Mouse (Mus musculus) left cerebral cortex, postnatal 25 days (tissue): ENCODE results near the gene Ripor3. TPM values are rescaled to one million over a fixed set of nuclear protein-coding genes. Genes with fewer than 3 reads are reported as not detected.

Experiments
- DNase-seq, 2 experiments: peaks; one replicate each; pipeline ENCODE4 v3.0.0; 2022; ENCODE audit warnings: low spot score in 2 of 2, mixed read lengths in 1 of 2
- intact Hi-C: fragments of 180-260 bp; cut with DNase I; formaldehyde crosslinking; loops from one replicate; pipeline ENCODE4 v1.15.1; 2025
- total RNA-seq, 2 experiments: library from RNA; stranded (reverse); gene quantifications; 2 replicates each; pipeline ENCODE4 v1.2.3; 2021

The Ripor3 gene
- total RNA-seq, 2 experiments from 2014 or later = 0.44 to 0.48 TPM

- no peak for DNase-seq
- intact Hi-C loops = no loop called here
Observed at GRCm38 (mm10) chr2:167996672-167997215, 13.7 kb downstream of the Ripor3 start.

- intact Hi-C loops = no loop called here
- no peak for DNase-seq
Observed at GRCm38 (mm10) chr2:167995870-167996635, 14.4 kb downstream of the Ripor3 start.

DNA sequence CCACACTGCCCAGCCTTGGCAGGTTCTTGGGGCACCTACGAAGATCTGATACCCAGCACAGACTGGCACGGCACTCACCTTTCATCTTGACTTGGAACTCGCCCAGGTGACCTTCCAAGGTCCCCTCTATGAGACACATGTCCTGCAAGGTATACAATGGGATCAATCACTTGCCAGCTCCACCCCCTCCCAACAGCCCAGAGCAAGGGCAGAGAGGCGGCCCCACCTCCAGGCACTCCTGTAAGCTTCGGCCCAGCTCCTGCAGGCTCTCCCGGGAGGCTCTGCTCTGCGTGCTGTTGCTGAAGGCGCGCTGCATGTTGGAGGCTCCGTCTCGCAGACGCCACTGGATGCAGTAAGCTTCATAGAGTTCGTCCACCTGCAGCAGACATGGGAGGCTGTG, 17.2 kb downstream of the Ripor3 start:
- no peak for DNase-seq
- intact Hi-C loops = no loop called here

GRCm38 (mm10) chr2:167989310-167989709, 21.1 kb downstream of the Ripor3 start:
- intact Hi-C loops = no loop called here
- DNase-seq = no peak

DNA sequence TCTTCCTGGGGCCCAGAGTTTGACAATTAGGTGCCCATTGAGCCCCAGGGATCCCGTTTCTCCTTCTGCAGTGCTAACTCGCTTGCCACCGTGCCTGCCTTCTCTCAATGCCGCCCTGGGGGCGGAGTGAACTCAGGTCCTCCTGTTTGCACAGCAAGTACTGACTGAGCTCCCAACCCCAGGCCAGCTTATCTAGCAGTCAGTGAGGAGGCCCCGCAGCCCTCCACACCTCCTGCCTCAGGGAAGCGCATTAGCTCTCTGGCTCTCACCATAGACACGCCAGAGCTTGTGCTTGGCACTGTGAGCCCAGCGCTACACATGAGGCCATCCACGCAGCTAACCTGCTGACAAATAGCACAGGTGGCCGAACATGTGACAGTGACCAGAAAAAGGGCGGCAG, 22.8 kb downstream of the Ripor3 start:
- DNase-seq = no peak
- intact Hi-C loops = no loop called here

GRCm38 (mm10) chr2:167986762-167987161, 23.7 kb downstream of the Ripor3 start:
- no peak for DNase-seq
- intact Hi-C loops = no loop called here

GRCm38 (mm10) chr2:167984946-167985345, 25.5 kb downstream of the Ripor3 start:
- DNase-seq = no peak
- intact Hi-C loops = no loop called here

GRCm38 (mm10) chr2:167984371-167984770, 26.0 kb downstream of the Ripor3 start:
- intact Hi-C loops = no loop called here

DNA sequence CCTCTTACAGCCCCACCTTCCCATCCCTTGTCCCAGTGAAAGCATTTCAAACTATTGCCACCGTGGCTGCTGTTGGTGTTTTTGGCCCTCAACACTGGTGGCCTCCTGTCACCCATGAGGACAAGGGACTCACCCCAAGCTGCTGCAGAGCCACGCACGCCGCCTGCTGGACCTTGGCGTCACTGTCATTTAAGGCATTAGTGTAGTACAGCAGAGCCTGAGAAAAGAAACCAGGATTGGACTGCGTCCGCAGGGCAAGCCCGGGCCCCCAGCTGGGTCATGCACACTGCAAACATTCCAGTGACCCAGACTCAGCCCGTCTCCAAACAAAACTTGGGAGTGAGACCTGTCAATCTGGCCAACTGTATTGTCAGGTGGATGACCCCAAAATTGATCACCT, 27.8 kb downstream of the Ripor3 start:
- DNase-seq = no peak
- intact Hi-C loops = no loop called here

More at GRCm38 (mm10) chr2:167984371-167984770, 26.0 kb downstream of the Ripor3 start:
- DNase-seq = no peak

DNA sequence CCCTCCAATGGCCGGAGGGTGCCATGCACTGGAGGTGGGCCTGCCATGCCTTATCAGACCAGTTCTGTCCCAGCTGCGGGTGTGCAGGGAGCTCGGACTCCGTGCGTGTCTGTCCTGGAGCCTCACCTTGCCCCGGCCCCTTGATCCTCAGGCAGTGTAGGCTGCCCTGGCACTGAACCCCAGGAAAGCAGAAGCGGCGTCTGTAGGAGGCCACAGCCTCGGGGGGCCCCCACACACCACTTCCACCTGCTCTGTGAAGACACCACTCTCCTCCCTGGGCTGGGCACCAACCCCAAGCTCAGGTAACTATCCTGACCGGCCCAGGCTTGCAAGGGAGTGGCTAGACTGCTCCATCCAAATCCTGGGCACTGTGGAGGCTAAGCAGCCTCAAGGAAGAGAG, 30.0 kb downstream of the Ripor3 start:
- intact Hi-C loops = no loop called here
- DNase-seq = no peak

DNA sequence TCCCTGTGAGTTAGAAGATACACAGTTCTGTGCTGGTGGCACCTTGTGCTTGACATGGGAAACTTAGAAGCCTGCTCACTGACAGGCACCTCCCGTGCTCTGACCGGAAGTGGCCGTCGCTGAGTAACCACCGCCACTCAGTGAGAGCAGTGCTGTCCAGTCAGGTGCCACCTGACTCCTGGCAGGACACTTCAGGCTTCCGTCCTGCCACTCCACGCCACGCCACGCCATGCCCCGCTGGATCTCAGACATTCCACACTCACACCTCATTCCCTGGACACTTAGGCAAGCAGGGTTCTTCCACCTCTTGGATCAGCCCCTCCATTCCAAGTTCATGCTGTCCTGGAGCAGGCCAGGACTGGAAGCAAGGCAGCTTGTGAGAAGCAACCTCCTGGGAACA, 32.1 kb downstream of the Ripor3 start:
- intact Hi-C loops = no loop called here
- DNase-seq = no peak

- intact Hi-C loops = no loop called here
Observed at GRCm38 (mm10) chr2:167975746-167976145, 34.7 kb downstream of the Ripor3 start.

DNA sequence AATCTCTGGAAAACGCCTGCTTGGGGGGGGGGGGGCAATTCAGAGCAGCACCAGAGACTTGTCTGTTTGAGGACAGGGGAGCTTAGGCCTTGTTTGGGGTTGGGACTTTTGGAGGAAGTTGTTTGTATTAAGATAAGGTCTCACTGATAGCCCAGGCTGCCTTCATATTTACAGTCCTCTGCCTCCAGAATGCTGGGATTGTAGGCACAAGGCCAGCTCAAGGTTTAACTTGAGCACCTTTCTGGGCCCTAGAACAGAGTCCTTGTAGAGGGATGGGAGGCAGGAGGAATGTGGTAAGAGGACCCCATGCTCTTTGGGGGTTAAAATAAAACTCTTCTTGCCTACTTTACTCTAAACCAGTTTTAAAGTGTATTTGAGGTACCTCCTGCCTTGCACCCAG, 37.6 kb downstream of the Ripor3 start:
- intact Hi-C loops = no loop called here
- no peak for DNase-seq

More at GRCm38 (mm10) chr2:167975746-167976145, 34.7 kb downstream of the Ripor3 start:
- no peak for DNase-seq

- intact Hi-C loops = no loop called here
- no peak for DNase-seq
Observed at GRCm38 (mm10) chr2:167972146-167972545, 38.3 kb downstream of the Ripor3 start.

DNA sequence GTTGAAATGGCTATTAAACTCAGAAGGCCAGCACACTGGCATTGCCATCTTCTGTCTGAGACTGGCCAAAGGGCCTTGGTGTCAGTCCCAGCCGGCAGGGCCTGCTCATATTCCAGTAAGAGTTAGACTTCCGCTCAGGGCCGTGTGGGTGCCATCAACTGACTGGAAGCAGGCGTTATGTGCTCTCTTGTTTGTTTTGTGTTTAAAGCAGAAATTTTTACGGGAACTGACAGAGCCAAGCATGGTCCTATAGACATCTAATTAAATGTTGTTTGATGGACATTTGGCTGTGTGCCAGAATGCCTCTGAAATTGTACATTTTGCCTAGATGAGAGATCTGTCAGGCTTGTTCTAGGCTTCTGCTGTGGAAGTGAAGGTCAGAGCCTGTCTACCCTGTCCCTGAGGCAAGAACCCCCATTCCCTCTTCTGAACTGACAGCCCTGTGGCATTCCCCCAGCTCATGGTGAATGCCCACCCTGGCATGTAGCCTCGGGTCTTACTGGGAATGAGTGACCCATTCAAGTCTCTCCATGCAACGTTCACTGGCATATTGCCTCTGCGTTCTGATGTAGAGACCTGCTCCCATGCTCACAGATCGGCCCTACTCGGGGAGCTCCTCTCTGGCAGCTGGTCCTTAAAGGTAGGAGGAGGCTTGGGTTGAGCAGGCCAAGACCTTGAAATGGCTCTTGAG, 40.4 kb downstream of the Ripor3 start:
- intact Hi-C loops = no loop called here
- no peak for DNase-seq

DNA sequence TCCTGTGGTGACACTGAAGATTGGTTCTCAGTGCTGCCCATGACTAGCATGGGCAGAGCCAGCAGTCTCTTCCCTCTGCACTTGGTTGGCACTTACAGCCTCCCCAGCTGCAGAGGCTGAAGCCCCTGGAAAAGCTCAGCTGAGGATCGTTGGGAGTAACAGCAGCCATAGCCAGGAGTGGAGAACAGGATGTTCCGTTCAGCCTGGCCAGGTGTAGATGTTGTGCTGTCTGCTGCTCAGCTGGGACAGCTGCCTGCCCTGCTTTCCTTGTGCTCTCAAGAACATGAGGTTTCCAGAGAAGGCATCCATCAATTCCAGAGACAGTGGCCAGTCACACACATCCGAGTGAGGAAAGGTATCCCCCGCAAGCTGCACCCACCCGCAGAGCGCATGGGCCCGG, 41.9 kb downstream of the Ripor3 start:
- intact Hi-C loops = no loop called here
- DNase-seq = no peak

GRCm38 (mm10) chr2:167965911-167966310, 44.5 kb downstream of the Ripor3 start:
- intact Hi-C loops = no loop called here
- DNase-seq = peak in 1 of 2 experiments; percentile 38

- intact Hi-C loops = no loop called here
- DNase-seq = no peak
Observed at GRCm38 (mm10) chr2:167964320-167964719, 46.1 kb downstream of the Ripor3 start.

- intact Hi-C loops = no loop called here
- no peak for DNase-seq
Observed at GRCm38 (mm10) chr2:167963778-167964300, 46.6 kb downstream of the Ripor3 start.

- peak; percentile 34 to 83 for DNase-seq
- intact Hi-C loops = no loop called here
Observed at GRCm38 (mm10) chr2:167963176-167963575, 47.2 kb downstream of the Ripor3 start.

GRCm38 (mm10) chr2:167962347-167962746, 48.1 kb downstream of the Ripor3 start:
- DNase-seq = no peak
- intact Hi-C loops = no loop called here
